Mouse (Mus musculus) Muller cell, postnatal 12 days (primary cell): ENCODE results near the gene Clec12b.
A peak's percentile ranks its signal among the peaks of the same experiment; 100 is the strongest.
"Not testable (repeated sequence)": the region's sequence is repeated elsewhere in the genome, so short reads cannot be mapped to it uniquely, and the experiment has no call there.

Experiments used
- DNase-seq: peaks from one replicate; pipeline ENCODE4 v3.0.0-alpha.2; 2015; ENCODE audit errors: inconsistent ontology term

Gene Clec12b

GRCm38 (mm10) chr6:129369374-129370132 is 16.1 kb downstream of the Clec12b start:
- no peak for DNase-seq

- DNase-seq = peak; percentile 46
These were observed 19.7 kb downstream of the Clec12b start for GRCm38 (mm10) chr6:129365959-129366359.

- DNase-seq = no peak
These were observed 21.7 kb downstream of the Clec12b start for GRCm38 (mm10) chr6:129363942-129364341.

- no peak for DNase-seq
These were observed 26.2 kb downstream of the Clec12b start for GRCm38 (mm10) chr6:129359515-129359914.

GRCm38 (mm10) chr6:129356430-129356829 is 29.2 kb downstream of the Clec12b start:
- DNase-seq = no peak

- peak; percentile 3 for DNase-seq
These were observed 29.9 kb downstream of the Clec12b start for GRCm38 (mm10) chr6:129355774-129356173.

- DNase-seq = no peak
These were observed 34.6 kb downstream of the Clec12b start for GRCm38 (mm10) chr6:129351091-129351490.

- DNase-seq = no peak
These were observed 35.9 kb downstream of the Clec12b start for GRCm38 (mm10) chr6:129349524-129350352.

GRCm38 (mm10) chr6:129344408-129344807 is 41.3 kb downstream of the Clec12b start:
- no peak for DNase-seq

- DNase-seq = not testable (repeated sequence)
These were observed 43.3 kb downstream of the Clec12b start, which contains the start of gene Clec12a for GRCm38 (mm10) chr6:129342391-129342790. TSS of gene Clec12a (plus strand) at chr6:129342691.

- no peak for DNase-seq
These were observed 47.9 kb downstream of the Clec12b start for GRCm38 (mm10) chr6:129337751-129338150.

- peak; percentile 19 for DNase-seq
These were observed 52.0 kb downstream of the Clec12b start for GRCm38 (mm10) chr6:129333674-129334078.

- DNase-seq = no peak
These were observed 54.1 kb downstream of the Clec12b start, which contains the start of gene 4922502D21Rik for GRCm38 (mm10) chr6:129331610-129332009. TSS of gene 4922502D21Rik (minus strand) at chr6:129331796.

- peak; percentile 15 for DNase-seq
These were observed 59.0 kb downstream of the Clec12b start for GRCm38 (mm10) chr6:129326568-129327150.

- no peak for DNase-seq
These were observed 59.7 kb downstream of the Clec12b start for GRCm38 (mm10) chr6:129326016-129326415.
